Mouse (Mus musculus): ENCODE measurements around the gene Tmem170b.

Tmem170b gene

GRCm38 (mm10) chr13:41614539-41614938 is 8.8 kb downstream of the Tmem170b start:
- DNase-seq (ENCODE audit: low read depth): no peak

- DNase-seq (ENCODE audit: low read depth): no peak
Measured at GRCm38 (mm10) chr13:41614982-41615381, 9.3 kb downstream of the Tmem170b start.

GRCm38 (mm10) chr13:41619470-41619869 is 13.8 kb downstream of the Tmem170b start:
- no peak for DNase-seq (ENCODE audit: low read depth)

GRCm38 (mm10) chr13:41620132-41620531 is 14.4 kb downstream of the Tmem170b start:
- no peak for DNase-seq (ENCODE audit: low read depth)

GRCm38 (mm10) chr13:41624123-41624522 is 18.4 kb downstream of the Tmem170b start:
- DNase-seq (ENCODE audit: low read depth): peak; percentile 51

- DNase-seq (ENCODE audit: low read depth): no peak
Measured at GRCm38 (mm10) chr13:41625248-41625647, 19.5 kb downstream of the Tmem170b start.

GRCm38 (mm10) chr13:41627277-41627916 is 21.7 kb downstream of the Tmem170b start:
- no peak for DNase-seq (ENCODE audit: low read depth)

- DNase-seq (ENCODE audit: low read depth): peak; percentile 73
Measured at GRCm38 (mm10) chr13:41634401-41634818, 28.7 kb downstream of the Tmem170b start.

GRCm38 (mm10) chr13:41638083-41638482 is 32.4 kb downstream of the Tmem170b start:
- DNase-seq (ENCODE audit: low read depth): peak; percentile 26

GRCm38 (mm10) chr13:41642851-41643250 is 37.1 kb downstream of the Tmem170b start:
- peak; percentile 71 for DNase-seq (ENCODE audit: low read depth)

- DNase-seq (ENCODE audit: low read depth): no peak
Measured at GRCm38 (mm10) chr13:41643798-41644197, 38.1 kb downstream of the Tmem170b start.

GRCm38 (mm10) chr13:41644591-41645482 is 39.1 kb downstream of the Tmem170b start:
- no peak for DNase-seq (ENCODE audit: low read depth)

- DNase-seq (ENCODE audit: low read depth): no peak
Measured at GRCm38 (mm10) chr13:41645483-41645859, 39.8 kb downstream of the Tmem170b start.

GRCm38 (mm10) chr13:41647976-41648375 is 42.3 kb downstream of the Tmem170b start:
- no peak for DNase-seq (ENCODE audit: low read depth)

- DNase-seq (ENCODE audit: low read depth): no peak
Measured at GRCm38 (mm10) chr13:41650665-41651064, 45.0 kb downstream of the Tmem170b start.

- DNase-seq (ENCODE audit: low read depth): no peak
Measured at GRCm38 (mm10) chr13:41653791-41654190, 48.1 kb downstream of the Tmem170b start.

GRCm38 (mm10) chr13:41655576-41656090 is 49.9 kb downstream of the Tmem170b start:
- DNase-seq (ENCODE audit: low read depth): no peak

- no peak for DNase-seq (ENCODE audit: low read depth)
Measured at GRCm38 (mm10) chr13:41660052-41660793, 54.5 kb downstream of the Tmem170b start.

- no peak for DNase-seq (ENCODE audit: low read depth)
Measured at GRCm38 (mm10) chr13:41661116-41661515, 55.4 kb downstream of the Tmem170b start.

GRCm38 (mm10) chr13:41662401-41663070 is 56.8 kb downstream of the Tmem170b start:
- DNase-seq (ENCODE audit: low read depth): peak; percentile 87

GRCm38 (mm10) chr13:41663501-41664195 is 57.9 kb downstream of the Tmem170b start:
- peak; percentile 61 for DNase-seq (ENCODE audit: low read depth)
